Mouse (Mus musculus): ENCODE measurements at regions not wholly inside any gene's neighbourhood (a gene's known extent, or its start where the extent isn't known, plus 50 kb on each side); places are given as distances from the start of the nearest gene placed in this dataset. TPM values are rescaled to one million over a fixed set of nuclear protein-coding genes. Genes with fewer than 3 reads are reported as not detected.
"Not testable (repeated sequence)": the region's sequence is repeated elsewhere in the genome, so short reads cannot be mapped to it uniquely, and the experiment has no call there.

DNA sequence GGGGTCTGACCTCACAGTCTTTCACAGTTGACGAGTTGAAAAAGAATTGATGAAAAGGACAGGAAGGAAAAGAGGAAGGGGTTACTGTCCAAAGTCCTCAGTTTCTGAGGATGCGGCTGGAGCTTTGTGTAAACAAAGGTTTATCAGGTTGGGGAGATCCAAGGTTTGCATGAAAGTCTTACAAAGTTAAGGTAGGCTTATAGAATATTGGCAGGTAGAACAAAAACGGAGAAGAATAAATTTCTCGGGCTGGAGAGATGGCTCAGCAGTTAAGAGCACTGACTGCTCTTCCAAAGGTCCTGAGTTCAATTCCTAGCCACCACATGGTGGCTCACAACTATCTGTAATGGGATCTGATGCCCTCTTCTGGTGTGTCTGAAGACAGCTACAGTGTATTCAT lies 60.9 kb upstream of the Acpp start:
- not testable (repeated sequence) for H3K27ac ChIP-seq (ENCODE audit: poor library complexity, severe bottlenecking); H3K4me1 ChIP-seq (replicated peaks); H3K9me3 ChIP-seq (replicated peaks); H3K4me3 ChIP-seq; H3K4me2 ChIP-seq; H3K36me3 ChIP-seq; H3K27me3 ChIP-seq (replicated peaks); ATAC-seq (ENCODE audit: insufficient number of reproducible peaks, low FRiP score); H3K9ac ChIP-seq
- WGBS = 71% methylated on average over 4 of the region's 4 CpGs

DNA sequence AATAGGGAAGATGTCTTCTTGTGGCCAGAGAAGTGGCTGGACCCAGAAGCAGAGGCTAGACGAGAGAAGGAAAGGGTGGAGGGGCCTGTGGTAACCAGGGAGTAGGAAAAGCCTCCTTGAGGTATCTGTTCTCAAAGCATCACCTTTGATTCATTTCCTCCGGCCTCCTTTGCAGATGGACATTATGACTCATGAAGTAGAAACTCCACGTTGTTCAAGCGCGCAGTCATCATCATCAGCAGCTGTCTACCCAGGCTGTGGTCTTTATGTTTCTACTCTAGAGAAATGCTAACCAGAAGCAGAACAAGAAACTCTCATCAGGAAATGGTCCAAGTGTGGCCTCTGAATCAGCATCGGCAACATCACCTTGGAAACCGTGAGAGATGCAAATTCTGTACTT lies 50.3 kb upstream of the Acpp start:
- Histone ChIP-seq H3K9ac (no peak overlapping the region), H3K4me3 (no peak overlapping the region), H3K4me2 (no peak overlapping the region), H3K4me1 (replicated peaks) (no peaks in the 10 kb centered on the region), H3K9me3 (replicated peaks) (no peaks in the 10 kb centered on the region), H3K27me3 (replicated peaks) (no peaks in the 10 kb centered on the region), H3K27ac (ENCODE audit: poor library complexity, severe bottlenecking) (no peak overlapping the region), H3K36me3 (no peaks in the 10 kb centered on the region)
- 81% methylated on average over 7 of the region's 7 CpGs for WGBS
- ATAC-seq (ENCODE audit: insufficient number of reproducible peaks, low FRiP score) = no peak

MicroRNAs encoded in the stretch of these regions (microRNA counts, 519-probe panel; counts per million panel counts)
- not detected for microRNA mmu-miR-2136

Small RNAs in the stretch of these regions (microRNA-seq; reads per million reads assigned to microRNA genes)
- not detected for gene Mir2136
